Mouse (Mus musculus) bone marrow, adult 2 months (tissue): ENCODE data around the gene Tmem50a.

Experiments
- CTCF ChIP-seq: fragments of 200-500 bp; IDR thresholded peaks from 2 replicates; pipeline ENCODE4 v1.5.1; 2011; ENCODE audit warnings: low read length, control low read depth; ENCODE audit not compliant: control insufficient read depth, insufficient read depth
- POLR2A ChIP-seq: fragments of 200-500 bp; IDR thresholded peaks from 2 replicates; pipeline ENCODE4 v1.6.1; 2011; ENCODE audit warnings: low read depth, mild to moderate bottlenecking, control low read depth, low read length, borderline replicate concordance; ENCODE audit not compliant: control insufficient read depth

- no peak for TF ChIP-seq CTCF
- no peak for TF ChIP-seq POLR2A
Measured at GRCm38 (mm10) chr4:134917194-134917593, 2.4 kb upstream of the Tmem50a start.
